Mouse (Mus musculus) olfactory bulb, adult 2 months (tissue): Measurements from ENCODE around the gene Rhbg.

Source experiments
- CTCF ChIP-seq: fragments of 200-500 bp; IDR thresholded peaks from 2 replicates; pipeline ENCODE4 v1.5.1; 2012; ENCODE audit warnings: low read depth, mild to moderate bottlenecking, low read length, moderate library complexity; ENCODE audit not compliant: insufficient read depth
- POLR2A ChIP-seq: fragments of 200-500 bp; IDR thresholded peaks from 2 replicates; pipeline ENCODE4 v1.6.1; 2012; ENCODE audit warnings: mild to moderate bottlenecking, low read depth, low read length, moderate library complexity; ENCODE audit not compliant: insufficient read depth

GRCm38 (mm10) chr3:88254268-88254926, at the start of gene Rhbg:
- TF ChIP-seq POLR2A (no peak), CTCF (no peak)
